Mouse (Mus musculus) bone marrow macrophage, adult 2 months (primary cell): ENCODE measurements at regions not wholly inside any gene's neighbourhood (a gene's known extent, or its start where the extent isn't known, plus 50 kb on each side); places are given as distances from the start of the nearest gene placed in this dataset.

Experiments used
- CTCF ChIP-seq: IDR thresholded peaks from 2 replicates; pipeline ENCODE4 v1.5.1; 2012; ENCODE audit warnings: low read depth, mild to moderate bottlenecking, low read length, moderate library complexity
- POLR2A ChIP-seq: IDR thresholded peaks from 2 replicates; pipeline ENCODE4 v1.6.1; 2012; ENCODE audit warnings: mild to moderate bottlenecking, low read depth, low read length, borderline replicate concordance

DNA sequence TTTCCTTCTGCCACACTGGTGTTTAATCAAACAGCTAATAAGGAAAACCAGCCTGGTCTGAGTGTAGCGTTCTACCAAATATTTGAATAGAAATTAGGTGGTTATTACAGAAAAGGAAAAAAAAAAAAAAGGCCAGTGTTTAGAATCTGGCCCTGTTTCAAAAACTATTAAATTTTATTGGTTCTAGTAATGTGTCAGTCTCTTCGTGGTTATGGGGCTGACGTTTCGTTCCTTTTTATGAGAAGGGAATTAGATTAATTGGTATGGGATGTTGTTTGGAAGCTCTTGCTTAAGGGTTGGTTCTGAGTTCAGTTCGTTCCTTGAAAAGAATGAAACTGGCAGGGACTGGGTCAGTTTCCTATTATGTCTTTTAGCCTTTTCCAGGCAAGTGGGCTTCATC, 241.5 kb upstream of the Mmadhc start:
- TF ChIP-seq POLR2A, result no peak
- TF ChIP-seq CTCF, result no peak
